Mouse (Mus musculus) MEL (cell line): ENCODE results near the gene Aak1.

Experiments
- CTCF ChIP-seq, 3 experiments: IDR thresholded peaks in 2 of 3; conservative IDR thresholded peaks in 1 of 3; 2 replicates each; pipeline ENCODE4 v1.5.1; 2011 to 2012; ENCODE audit warnings: low read length in 3 of 3, low read depth in 2 of 3, mild to moderate bottlenecking in 2 of 3, improper control_type of control experiment in 1 of 3, inconsistent platforms in 1 of 3, mixed read lengths in 1 of 3, moderate library complexity in 1 of 3; ENCODE audit not compliant: control insufficient read depth in 1 of 3, insufficient read depth in 1 of 3, poor library complexity in 1 of 3, severe bottlenecking in 1 of 3
- GABPA ChIP-seq: IDR thresholded peaks from 2 replicates; pipeline ENCODE4 v1.6.1; 2012; ENCODE audit warnings: low read depth, mild to moderate bottlenecking, inconsistent platforms, low read length, improper control_type of control experiment, moderate library complexity
- GATA1 ChIP-seq: IDR thresholded peaks from 2 replicates; pipeline ENCODE4 v1.6.1; 2011; ENCODE audit warnings: low read depth, low read length, improper control_type of control experiment
- MEF2A ChIP-seq: IDR thresholded peaks from 2 replicates; pipeline ENCODE4 v1.6.1; 2014; ENCODE audit warnings: low read depth, mild to moderate bottlenecking, inconsistent platforms, low read length, improper control_type of control experiment; ENCODE audit not compliant: poor library complexity, insufficient replicate concordance, severe bottlenecking; ENCODE audit errors: extremely low read depth
- POLR2A ChIP-seq, 2 experiments: IDR thresholded peaks; 2 replicates each; pipeline ENCODE4 v1.6.1; 2011 to 2012; ENCODE audit warnings: low read length in 2 of 2, mild to moderate bottlenecking in 2 of 2, control low read depth in 1 of 2, improper control_type of control experiment in 1 of 2, low read depth in 1 of 2, moderate library complexity in 1 of 2; ENCODE audit not compliant: control insufficient read depth in 1 of 2, insufficient read depth in 1 of 2, poor library complexity in 1 of 2
- SIN3A ChIP-seq: IDR thresholded peaks from 2 replicates; pipeline ENCODE4 v1.6.1; 2012; ENCODE audit warnings: low read length, improper control_type of control experiment, inconsistent platforms
- SMC3 ChIP-seq: IDR thresholded peaks from 2 replicates; pipeline ENCODE4 v1.6.1; 2011; ENCODE audit warnings: low read depth, low read length, improper control_type of control experiment
- USF1 ChIP-seq: IDR thresholded peaks from 2 replicates; pipeline ENCODE4 v1.6.1; 2014; ENCODE audit warnings: low read depth, mild to moderate bottlenecking, inconsistent platforms, low read length, improper control_type of control experiment, moderate library complexity
- USF2 ChIP-seq, 2 experiments: IDR thresholded peaks; 2 replicates each; pipeline ENCODE4 v1.6.1; 2011 to 2012; ENCODE audit warnings: improper control_type of control experiment in 2 of 2, low read length in 2 of 2, borderline replicate concordance in 1 of 2, inconsistent platforms in 1 of 2, low read depth in 1 of 2, mild to moderate bottlenecking in 1 of 2; ENCODE audit not compliant: insufficient read depth in 1 of 2
- ZNF384 ChIP-seq: IDR thresholded peaks from 2 replicates; pipeline ENCODE4 v1.6.1; 2012; ENCODE audit warnings: low read depth, mild to moderate bottlenecking, inconsistent platforms, low read length, improper control_type of control experiment

GRCm38 (mm10) chr6:86956206-86956605 lies 106.9 kb downstream of the Aak1 start:
- no peak for TF ChIP-seq SIN3A
- no peak for TF ChIP-seq CTCF (IDR thresholded peaks at IDR 0.05 in 2 of 3, conservative IDR thresholded peaks at IDR 0.05 in 1 of 3; ENCODE audit: control insufficient read depth in 1 of 3, insufficient read depth in 1 of 3, low read depth in 2 of 3, low read length in 3 of 3, poor library complexity in 1 of 3, severe bottlenecking in 1 of 3)
- no peak for TF ChIP-seq POLR2A (IDR thresholded peaks at IDR 0.05; ENCODE audit: control insufficient read depth in 1 of 2, insufficient read depth in 1 of 2, low read depth in 1 of 2, low read length in 2 of 2, poor library complexity in 1 of 2)
- no peak for TF ChIP-seq USF1
- no peak for TF ChIP-seq ZNF384
- TF ChIP-seq MEF2A = no peak
- no peak for TF ChIP-seq GABPA
- TF ChIP-seq SMC3 = no peak
- TF ChIP-seq USF2 (IDR thresholded peaks at IDR 0.05; ENCODE audit: borderline replicate concordance in 1 of 2, insufficient read depth in 1 of 2, low read depth in 1 of 2, low read length in 2 of 2) = no peak
- TF ChIP-seq GATA1 = no peak
